Mouse (Mus musculus): ENCODE data around the gene Pnck. TPM values are rescaled to one million over a fixed set of nuclear protein-coding genes. Genes with fewer than 3 reads are reported as not detected.

Gene Pnck
- 15.6 and 16.2 TPM in 2 replicates for polyA plus RNA-seq (2015; fragmentation: Nextera tagmentation; extraction: Ambion mirVana)

- peak within 1 kb of the TSS; percentile 69 for H3K4me2 ChIP-seq
- no peaks in the 10 kb centered on the region for H3K4me1 ChIP-seq
- no peaks in the 10 kb centered on the region for H3K9me3 ChIP-seq
- H3K27me3 ChIP-seq = no peaks in the 10 kb centered on the region
- 17% methylated on average over 55 of the region's 57 CpGs for WGBS
- H3K4me3 ChIP-seq = peak within 1 kb of the TSS; percentile 47
- no peak within 1 kb of the TSS for H3K27ac ChIP-seq
- ATAC-seq (ENCODE audit: insufficient number of reproducible peaks, low FRiP score, low TSS enrichment, low read depth) = 0 out of 2 replicates have a peak, but pooled peaks have one; percentile 27
- H3K36me3 ChIP-seq = no peaks in the 10 kb centered on the region
- H3K9ac ChIP-seq = 0 out of 2 replicates have a peak within 1 kb of the TSS, but pooled peaks have one; percentile 17
Measured at GRCm38 (mm10) chrX:73659575-73660283, at the start of gene Pnck. Gene Pnck, minus strand, starts transcription at chrX:73660117.

- Histone ChIP-seq H3K9ac (no peak overlapping the region), H3K9me3 (no peaks in the 10 kb centered on the region), H3K27ac (no peak overlapping the region), H3K27me3 (no peaks in the 10 kb centered on the region), H3K4me1 (no peaks in the 10 kb centered on the region), H3K4me3 (no peak overlapping the region), H3K4me2 (no peak overlapping the region), H3K36me3 (peaks cover 9% of the 10 kb centered on the region; the same call in 1 of the 2 replicates)
- ATAC-seq (ENCODE audit: insufficient number of reproducible peaks, low FRiP score, low TSS enrichment, low read depth) = no peak
- WGBS = 76% methylated on average over 1 of the region's 1 CpGs
Measured at GRCm38 (mm10) chrX:73700472-73700871, 40.6 kb upstream of the Pnck start.

GRCm38 (mm10) chrX:73690917-73691629, 31.2 kb upstream of the Pnck start:
- H3K9me3 ChIP-seq = no peaks in the 10 kb centered on the region
- H3K27me3 ChIP-seq = no peaks in the 10 kb centered on the region
- no peak overlapping the region for H3K9ac ChIP-seq
- WGBS = 59% methylated on average over 5 of the region's 5 CpGs
- H3K4me2 ChIP-seq = no peak overlapping the region
- H3K4me3 ChIP-seq = no peak overlapping the region
- H3K27ac ChIP-seq = no peak overlapping the region
- H3K4me1 ChIP-seq = no peaks in the 10 kb centered on the region
- peaks cover 23% of the 10 kb centered on the region for H3K36me3 ChIP-seq
- no peak for ATAC-seq (ENCODE audit: insufficient number of reproducible peaks, low FRiP score, low TSS enrichment, low read depth)

GRCm38 (mm10) chrX:73685629-73686028, 25.7 kb upstream of the Pnck start:
- Histone ChIP-seq H3K4me1 (no peaks in the 10 kb centered on the region), H3K9me3 (no peaks in the 10 kb centered on the region), H3K36me3 (peaks cover 40% of the 10 kb centered on the region), H3K27me3 (0 out of 2 replicates have a peak, but pooled peaks cover 2% of the 10 kb centered on the region), H3K27ac (no peak overlapping the region), H3K4me2 (no peak overlapping the region), H3K4me3 (no peak overlapping the region), H3K9ac (no peak overlapping the region)
- ATAC-seq (ENCODE audit: insufficient number of reproducible peaks, low FRiP score, low TSS enrichment, low read depth) = no peak
- WGBS = 53% methylated on average over 3 of the region's 3 CpGs

- no peak overlapping the region for H3K4me2 ChIP-seq
- H3K27ac ChIP-seq = no peak overlapping the region
- no peak for ATAC-seq (ENCODE audit: insufficient number of reproducible peaks, low FRiP score, low TSS enrichment, low read depth)
- H3K27me3 ChIP-seq = 0 out of 2 replicates have a peak, but pooled peaks cover 2% of the 10 kb centered on the region
- peaks cover 43% of the 10 kb centered on the region for H3K36me3 ChIP-seq
- H3K4me3 ChIP-seq = no peak overlapping the region
- H3K9ac ChIP-seq = no peak overlapping the region
- H3K4me1 ChIP-seq = no peaks in the 10 kb centered on the region
- no peaks in the 10 kb centered on the region for H3K9me3 ChIP-seq
Measured at GRCm38 (mm10) chrX:73684978-73685377, 25.1 kb upstream of the Pnck start.

GRCm38 (mm10) chrX:73684156-73684555, 24.2 kb upstream of the Pnck start:
- no peak overlapping the region for H3K27ac ChIP-seq
- ATAC-seq (ENCODE audit: insufficient number of reproducible peaks, low FRiP score, low TSS enrichment, low read depth) = no peak
- no peak overlapping the region for H3K4me3 ChIP-seq
- H3K9me3 ChIP-seq = no peaks in the 10 kb centered on the region
- WGBS = 85% methylated on average over 2 of the region's 2 CpGs
- H3K9ac ChIP-seq = no peak overlapping the region
- H3K4me2 ChIP-seq = no peak overlapping the region
- H3K4me1 ChIP-seq = no peaks in the 10 kb centered on the region
- peaks cover 45% of the 10 kb centered on the region for H3K36me3 ChIP-seq
- H3K27me3 ChIP-seq = 0 out of 2 replicates have a peak, but pooled peaks cover 2% of the 10 kb centered on the region

GRCm38 (mm10) chrX:73676668-73677067, 16.8 kb upstream of the Pnck start:
- no peak overlapping the region for H3K9ac ChIP-seq
- peaks cover 15% of the 10 kb centered on the region for H3K4me1 ChIP-seq
- 92% methylated on average over 4 of the region's 4 CpGs for WGBS
- no peak overlapping the region for H3K4me2 ChIP-seq
- H3K9me3 ChIP-seq = no peaks in the 10 kb centered on the region
- H3K36me3 ChIP-seq = peaks cover 39% of the 10 kb centered on the region
- no peak overlapping the region for H3K4me3 ChIP-seq
- no peak overlapping the region for H3K27ac ChIP-seq
- ATAC-seq (ENCODE audit: insufficient number of reproducible peaks, low FRiP score, low TSS enrichment, low read depth) = no peak
- 0 out of 2 replicates have a peak, but pooled peaks cover 7% of the 10 kb centered on the region for H3K27me3 ChIP-seq

- peaks cover 15% of the 10 kb centered on the region for H3K4me1 ChIP-seq
- H3K27me3 ChIP-seq = 0 out of 2 replicates have a peak, but pooled peaks cover 7% of the 10 kb centered on the region
- no peaks in the 10 kb centered on the region for H3K9me3 ChIP-seq
- no peak overlapping the region for H3K9ac ChIP-seq
- H3K4me3 ChIP-seq = peak overlapping the region; percentile 63; the same call in 1 of the 2 replicates
- H3K27ac ChIP-seq = no peak overlapping the region
- peak overlapping the region; percentile 67 for H3K4me2 ChIP-seq
- peaks cover 34% of the 10 kb centered on the region for H3K36me3 ChIP-seq
- no peak for ATAC-seq (ENCODE audit: insufficient number of reproducible peaks, low FRiP score, low TSS enrichment, low read depth)
- WGBS = 78% methylated on average over 2 of the region's 2 CpGs
Measured at GRCm38 (mm10) chrX:73675231-73675630, 15.3 kb upstream of the Pnck start.

GRCm38 (mm10) chrX:73673968-73674661, 14.2 kb upstream of the Pnck start:
- H3K4me2 ChIP-seq = peak overlapping the region; percentile 67
- H3K27me3 ChIP-seq = 0 out of 2 replicates have a peak, but pooled peaks cover 7% of the 10 kb centered on the region
- peaks cover 15% of the 10 kb centered on the region for H3K4me1 ChIP-seq
- H3K4me3 ChIP-seq = peak overlapping the region; percentile 63
- H3K36me3 ChIP-seq = peaks cover 27% of the 10 kb centered on the region
- peak overlapping the region; percentile 63 for H3K9ac ChIP-seq
- 23% methylated on average over 20 of the region's 20 CpGs for WGBS
- H3K9me3 ChIP-seq = no peaks in the 10 kb centered on the region
- peak overlapping the region; percentile 76 for H3K27ac ChIP-seq
- 0 out of 2 replicates have a peak, but pooled peaks have one; percentile 16 for ATAC-seq (ENCODE audit: insufficient number of reproducible peaks, low FRiP score, low TSS enrichment, low read depth)

- 18% methylated on average over 30 of the region's 42 CpGs for WGBS
- Histone ChIP-seq H3K36me3 (peaks cover 21% of the 10 kb centered on the region), H3K4me1 (peaks cover 15% of the 10 kb centered on the region), H3K27ac (peak overlapping the region; percentile 76), H3K27me3 (0 out of 2 replicates have a peak, but pooled peaks cover 7% of the 10 kb centered on the region), H3K9ac (peak overlapping the region; percentile 63), H3K4me2 (peak overlapping the region; percentile 67), H3K4me3 (peak overlapping the region; percentile 63), H3K9me3 (no peaks in the 10 kb centered on the region)
- ATAC-seq (ENCODE audit: insufficient number of reproducible peaks, low FRiP score, low TSS enrichment, low read depth) = no peak
Measured at GRCm38 (mm10) chrX:73673619-73673967, 13.7 kb upstream of the Pnck start.

GRCm38 (mm10) chrX:73672879-73673618, 13.1 kb upstream of the Pnck start, which contains the start of gene Slc6a8:
Gene Slc6a8, plus strand, starts transcription at chrX:73673150.
- Histone ChIP-seq H3K36me3 (peaks cover 19% of the 10 kb centered on the region), H3K9me3 (no peaks in the 10 kb centered on the region), H3K9ac (peak within 1 kb of the TSS; percentile 63), H3K4me3 (peak within 1 kb of the TSS; percentile 63), H3K4me1 (peaks cover 15% of the 10 kb centered on the region), H3K27me3 (0 out of 2 replicates have a peak, but pooled peaks cover 7% of the 10 kb centered on the region), H3K27ac (peak within 1 kb of the TSS; percentile 76), H3K4me2 (peak within 1 kb of the TSS; percentile 67)
- WGBS = 21% methylated on average over 31 of the region's 72 CpGs
- peak; percentile 71 for ATAC-seq (ENCODE audit: insufficient number of reproducible peaks, low FRiP score, low TSS enrichment, low read depth)

Measured in limb, embryonic 15.5 days (tissue).